Mouse (Mus musculus) urinary bladder, postnatal 0 days (tissue): ENCODE results near the gene Pirt. TPM values are rescaled to one million over a fixed set of nuclear protein-coding genes. Genes with fewer than 3 reads are reported as not detected.

ENCODE experiments used
- polyA plus RNA-seq: library from polyadenylated mRNA; unstranded; fragments of >200 nt; fragmentation: Nextera tagmentation; extraction: Ambion mirVana; gene quantifications from 2 replicates; pipeline ENCODE4 v1.2.1, GENCODE M21; 2015

Pirt gene
- polyA plus RNA-seq: 0.22 and 0.23 TPM in 2 replicates

DNA sequence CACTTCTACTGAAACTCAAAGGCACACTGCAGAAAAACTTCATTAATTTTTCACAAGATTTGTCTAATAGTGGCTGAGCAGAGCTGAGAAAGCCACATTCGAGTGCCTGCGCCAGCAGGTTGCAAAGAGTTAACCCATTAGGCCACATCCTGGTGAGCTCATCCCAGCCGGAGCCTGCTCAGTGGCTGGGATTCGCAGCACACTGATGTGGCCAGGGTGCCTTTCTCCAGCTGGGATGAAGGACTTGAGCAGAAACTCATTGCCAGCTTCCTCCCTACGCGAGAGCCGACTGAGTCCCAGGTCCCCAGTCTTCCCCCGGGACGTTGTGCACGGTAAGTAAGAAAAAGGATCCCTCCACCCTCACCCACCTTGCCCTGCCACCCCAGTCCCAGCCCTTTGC, at the start of gene Pirt:
Gene Pirt (plus strand): TSS at position 171 of the 400 bp plus-strand sequence.

DNA sequence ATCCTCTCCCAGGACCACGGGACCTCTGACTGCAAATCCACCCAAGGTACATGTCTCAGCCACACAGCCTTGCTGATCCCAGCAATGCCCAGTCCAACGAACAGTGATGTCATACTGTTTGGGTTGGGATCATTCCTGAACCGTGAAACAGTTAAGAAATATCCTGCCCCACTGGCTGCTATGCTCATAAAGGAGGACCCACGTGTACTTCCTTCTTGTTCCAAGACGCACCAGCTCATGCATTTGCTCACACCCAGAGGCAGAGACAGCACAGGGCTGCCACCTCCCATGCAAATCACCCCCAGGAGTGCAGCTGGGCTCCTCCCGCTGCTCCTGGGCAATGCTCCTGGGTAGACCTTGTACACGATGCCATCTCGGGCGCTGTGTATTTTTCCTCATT, 44.5 kb downstream of the Pirt start, which contains the start of gene Tmem238l:
Gene Tmem238l (plus strand): TSS at position 336 of the 400 bp plus-strand sequence.

Other genes starting within 250 kb of the Pirt start
- gene Tmem238l, start 44.7 kb downstream of the Pirt start, polyA plus RNA-seq: 11.0 and 12.9 TPM in 2 replicates
- 3.4 and 3.7 TPM in 2 replicates for gene Tmem220, start 113.2 kb downstream of the Pirt start, polyA plus RNA-seq
- gene Adprm, start 140.6 kb downstream of the Pirt start, polyA plus RNA-seq: 17.2 and 19.7 TPM in 2 replicates
- 9.3 and 10.8 TPM in 2 replicates for gene Sco1, start 140.7 kb downstream of the Pirt start, polyA plus RNA-seq
- 0.06 and 0.18 TPM in 2 replicates for gene Myh3, start 166.3 kb downstream of the Pirt start, polyA plus RNA-seq